Mouse (Mus musculus): Measurements from ENCODE around the gene Nadk2. TPM values are rescaled to one million over a fixed set of nuclear protein-coding genes. Genes with fewer than 3 reads are reported as not detected.

Nadk2 gene
- polyA plus RNA-seq, 1 experiment from 2014 or later: 23.0 TPM

DNA sequence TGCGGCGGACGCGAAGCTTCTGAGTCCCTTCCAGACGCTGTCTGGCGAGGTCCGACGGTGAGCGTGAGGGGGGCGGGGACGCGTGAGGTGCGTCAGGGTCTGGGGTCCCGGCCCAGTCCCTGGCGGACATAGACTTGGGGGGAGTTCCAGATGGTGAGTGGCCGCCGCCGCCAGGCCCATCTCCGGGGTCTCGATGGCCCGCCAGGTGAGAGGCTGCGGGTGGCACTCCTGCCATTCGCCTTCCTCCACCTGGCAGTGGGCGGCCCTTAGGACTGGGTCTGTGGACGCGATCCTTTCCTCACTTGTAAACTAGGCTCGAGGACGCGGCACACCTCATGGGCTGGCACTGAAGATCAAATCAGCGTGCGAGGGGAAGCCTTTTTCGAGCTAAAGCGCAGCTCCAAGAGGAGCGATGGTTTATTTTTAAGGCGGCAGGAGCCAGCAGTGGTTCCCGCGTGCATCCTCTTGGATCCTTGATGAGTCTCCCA lies 69.7 kb downstream of the Nadk2 start:
- 1% methylated on average over 28 of the region's 37 CpGs for WGBS
- Histone ChIP-seq H3K27ac (peak overlapping the region; percentile 77), H3K27me3 (no peaks in the 10 kb centered on the region), H3K4me3 (peak overlapping the region; percentile 90), H3K4me2 (peak overlapping the region; percentile 83), H3K9me3 (replicated peaks) (no peaks in the 10 kb centered on the region), H3K4me1 (peaks cover 30% of the 10 kb centered on the region), H3K36me3 (ENCODE audit: poor library complexity, severe bottlenecking) (peaks cover 30% of the 10 kb centered on the region), H3K9ac (peak overlapping the region; percentile 88)
- ATAC-seq: peak; percentile 87

- no peaks in the 10 kb centered on the region for H3K27me3 ChIP-seq
- no peak within 1 kb of the TSS for H3K4me2 ChIP-seq
- H3K9me3 ChIP-seq (replicated peaks): no peaks in the 10 kb centered on the region
- H3K9ac ChIP-seq: no peak within 1 kb of the TSS
- H3K27ac ChIP-seq: no peak within 1 kb of the TSS
- peaks cover 50% of the 10 kb centered on the region for H3K36me3 ChIP-seq (ENCODE audit: poor library complexity, severe bottlenecking)
- no peaks in the 10 kb centered on the region for H3K4me1 ChIP-seq
- no peak within 1 kb of the TSS for H3K4me3 ChIP-seq
- no peak for ATAC-seq
These were observed 84.3 kb downstream of the Nadk2 start, which contains the start of gene Skp2 for GRCm38 (mm10) chr15:9155325-9155724. Gene Skp2 (minus strand): TSS chr15:9155425.

Other genes starting within 250 kb of the Nadk2 start
- 2.8 and 4.5 TPM in 2 replicates for gene Ranbp3l, start 103.3 kb upstream of the Nadk2 start, polyA plus RNA-seq (2015; fragmentation: Nextera tagmentation; extraction: Ambion mirVana)
- 2.9 and 3.9 TPM in 2 replicates for gene Lmbrd2, start 69.3 kb downstream of the Nadk2 start, polyA plus RNA-seq (2015; fragmentation: Nextera tagmentation; extraction: Ambion mirVana)
- 72.0 and 79.1 TPM in 2 replicates for gene Skp2, start 84.2 kb downstream of the Nadk2 start, polyA plus RNA-seq (2015; fragmentation: Nextera tagmentation; extraction: Ambion mirVana)
- not detected in 2 replicates for gene Ugt3a1, start 205.6 kb downstream of the Nadk2 start, polyA plus RNA-seq (2015; fragmentation: Nextera tagmentation; extraction: Ambion mirVana)